Mouse (Mus musculus): ENCODE data around the gene Cct8.

DNA sequence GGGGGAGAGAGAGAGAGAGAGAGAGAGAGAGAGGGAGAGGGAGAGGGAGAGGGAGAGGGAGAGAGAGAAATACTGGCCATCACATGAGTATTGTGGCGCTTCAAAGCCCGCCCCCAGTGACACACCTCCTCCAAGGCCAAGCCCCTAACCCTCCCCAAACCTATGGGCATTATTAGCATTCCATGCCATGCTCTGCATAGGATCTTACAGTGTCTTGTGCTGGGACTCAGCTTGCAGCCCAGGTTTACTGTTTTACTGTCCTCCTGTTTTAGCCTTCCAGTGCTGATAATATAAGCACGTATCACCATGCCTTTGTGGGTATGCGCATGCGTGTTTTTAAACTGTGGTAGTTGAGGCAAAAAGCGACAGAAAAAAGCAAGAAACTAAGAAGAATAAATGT lies 3.9 kb upstream of the Cct8 start:
- TF ChIP-seq CTCF (IDR thresholded peaks at IDR 0.05; ENCODE audit: borderline replicate concordance, insufficient read depth, low read depth, low read length) (no peak), POLR2A (IDR thresholded peaks at IDR 0.05; ENCODE audit: borderline replicate concordance, insufficient read depth, low read length) (no peak)
